ENCODE assay signal across 29 mouse cellular contexts in genomic region chr12:8271405-8271804, GRCm38 (mm10). TPM values are rescaled to one million over a fixed set of nuclear protein-coding genes. Genes with fewer than 3 reads are reported as not detected.
A peak's percentile ranks its signal among the peaks of the same experiment; 100 is the strongest.
DNase-seq lines count a peak whose midpoint lies in the region; ATAC-seq and TF ChIP-seq lines count a peak whose summit lies in the region.
"Had no signal": no experiment of that assay in that cellular context is flagged by ENCODE, and none has a peak within 500 bp of the region (broad histone marks: within the 10 kb centered on the region; RNA-seq: fewer than 3 reads in every experiment).

No protein-coding gene starts in this region.

- H3K4me3 ChIP-seq in kidney, embryonic 16.5 days (ENCODE audit: low read length), result no peak overlapping the region
- no peak overlapping the region for H3K4me3 ChIP-seq in lung, adult 2 months (replicated peaks; ENCODE audit: extremely low read depth, low read depth, low read length)
- H3K4me3 ChIP-seq: forebrain, embryonic 10.5 days; heart, embryonic 15.5 days; hindbrain, embryonic 13.5 days; limb, embryonic 13.5 days; lung, embryonic 15.5 days; midbrain, embryonic 10.5 days; myocyte; neural tube, embryonic 13.5 days had no signal

- 77% methylated on average over 2 of the region's 2 CpGs for WGBS in kidney, embryonic 16.5 days
- 44% methylated on average over 2 of the region's 2 CpGs for WGBS in lung, adult 2 months

- TF ChIP-seq CTCF in lung, adult 2 months (IDR thresholded peaks at IDR 0.05; ENCODE audit: insufficient read depth, low read length), result no peak

- H3K4me2 ChIP-seq in kidney, embryonic 16.5 days (replicated peaks; ENCODE audit: low read depth, low read length), result no peak overlapping the region
- H3K4me2 ChIP-seq: heart, embryonic 15.5 days; hindbrain, embryonic 13.5 days; limb, embryonic 13.5 days; lung, embryonic 15.5 days; neural tube, embryonic 13.5 days had no signal

- DNase-seq in adrenal gland, postnatal 10 days, result peak; percentile 31
- DNase-seq in adrenal gland, postnatal 4 days (ENCODE audit: low spot score in 2 of 2), result no peak
- DNase-seq in kidney, adult 9 months, result peak; percentile 56
- DNase-seq in lung, postnatal 25 days (ENCODE audit: low spot score), result peak; percentile 18
- no peak for DNase-seq in lung, adult 2 months
- no peak for DNase-seq in B cell, adult 2 months
- DNase-seq: cerebellum, adult 18-20 months; cerebellum, postnatal 14 days; gastrocnemius, postnatal 14 days; heart, postnatal 36 days; layer of hippocampus, postnatal 36 days; retina, postnatal 1 day; right cerebral cortex, postnatal 25 days; spleen, adult 18-20 months had no signal

- no peak overlapping the region for H3K27ac ChIP-seq in kidney, embryonic 16.5 days (ENCODE audit: low read length)
- H3K27ac ChIP-seq: forebrain, embryonic 10.5 days; heart, embryonic 15.5 days; hindbrain, embryonic 13.5 days; kidney, postnatal 0 days; limb, embryonic 13.5 days; lung, embryonic 15.5 days; midbrain, embryonic 10.5 days; neural tube, embryonic 13.5 days had no signal

- no peak overlapping the region for H3K9ac ChIP-seq in kidney, embryonic 16.5 days (replicated peaks; ENCODE audit: low read length)
- H3K9ac ChIP-seq: heart, embryonic 15.5 days; hindbrain, embryonic 13.5 days; limb, embryonic 13.5 days; lung, embryonic 15.5 days; neural tube, embryonic 13.5 days had no signal

- peaks cover 6% of the 10 kb centered on the region for H3K36me3 ChIP-seq in kidney, embryonic 16.5 days (ENCODE audit: insufficient read depth, low read length)
- H3K36me3 ChIP-seq: G1E; heart, embryonic 15.5 days; lung, embryonic 15.5 days had no signal

- no peak for TF ChIP-seq POLR2A in lung, adult 2 months (IDR thresholded peaks at IDR 0.05; ENCODE audit: borderline replicate concordance, extremely low read depth, low read depth, low read length)

- H3K4me1 ChIP-seq in kidney, embryonic 16.5 days (ENCODE audit: insufficient read depth, low read length), result no peaks in the 10 kb centered on the region
- peaks cover 2% of the 10 kb centered on the region; the same call in 1 of the 2 replicates for H3K4me1 ChIP-seq in lung, adult 2 months (ENCODE audit: control insufficient read depth, insufficient read depth, low read length)
- H3K4me1 ChIP-seq: forebrain, embryonic 10.5 days; hindbrain, embryonic 13.5 days; limb, embryonic 13.5 days; midbrain, embryonic 10.5 days; neural tube, embryonic 13.5 days had no signal

- ATAC-seq in kidney, embryonic 16.5 days (ENCODE audit: low FRiP score, low TSS enrichment), result no peak
- ATAC-seq: forebrain, embryonic 16.5 days; midbrain, embryonic 16.5 days; Patski had no signal

- H3K9me3 ChIP-seq in kidney, embryonic 16.5 days (ENCODE audit: low read length), result no peaks in the 10 kb centered on the region
- H3K9me3 ChIP-seq: forebrain, embryonic 10.5 days; G1E; heart, embryonic 15.5 days; hindbrain, embryonic 13.5 days; limb, embryonic 13.5 days; lung, embryonic 15.5 days; midbrain, embryonic 10.5 days; neural tube, embryonic 13.5 days had no signal

- H3K27me3 ChIP-seq in kidney, embryonic 16.5 days (ENCODE audit: insufficient read depth, low read length), result no peaks in the 10 kb centered on the region
- H3K27me3 ChIP-seq: CH12.LX; heart, embryonic 15.5 days; hindbrain, embryonic 13.5 days; limb, embryonic 13.5 days; lung, embryonic 15.5 days; neural tube, embryonic 13.5 days; Patski had no signal

RNA-seq across cellular contexts. Expression of gene Gdf7, which starts 30.3 kb away (rescaled TPM):
- total RNA-seq in adrenal gland, postnatal 10 days (2021), result under 1 TPM in 1 of 2 experiments, not detected in 1; 0.18 TPM
- under 1 TPM in 1 of 2 experiments, not detected in 1; 0.20 TPM for total RNA-seq in adrenal gland, postnatal 4 days (2021)
- 1.0 and 1.1 TPM in 2 replicates for polyA plus RNA-seq in kidney, embryonic 16.5 days (2015; fragmentation: Nextera tagmentation; extraction: Ambion mirVana)
- polyA plus RNA-seq in lung, adult 2 months (2012; rRNA removed), result 0.24 and 0.25 TPM in 2 replicates
- total RNA-seq: CH12.LX; G1E; gastrocnemius, postnatal 14 days had no signal
- polyA plus RNA-seq: forebrain, embryonic 10.5 days; forebrain, embryonic 16.5 days; G1E; heart, embryonic 15.5 days; lung, embryonic 15.5 days; Patski had no signal

RNA-seq across cellular contexts. Expression of gene Hs1bp3, which starts 41.8 kb away (rescaled TPM):
- total RNA-seq in adrenal gland, postnatal 10 days (2021), result 10 to 100 TPM; 11.0 to 16.9 TPM
- total RNA-seq in adrenal gland, postnatal 4 days (2021), result 10 to 100 TPM; 17.0 to 18.5 TPM
- polyA plus RNA-seq in kidney, embryonic 16.5 days (2015; fragmentation: Nextera tagmentation; extraction: Ambion mirVana), result 20.0 and 20.8 TPM in 2 replicates
- polyA plus RNA-seq in lung, adult 2 months (2012; rRNA removed), result 21.7 and 25.8 TPM in 2 replicates

Comparison
In these comparisons a context has a peak if more than half of its experiments do, and no peak if none do; other contexts are left out.
1. DNase-seq: peak in adrenal gland, postnatal 10 days (single experiment), kidney, adult 9 months (single experiment) and lung, postnatal 25 days (single experiment); none in adrenal gland, postnatal 4 days (0 of 2), lung, adult 2 months (single experiment) and B cell, adult 2 months (0 of 2).